Mouse (Mus musculus): ENCODE measurements at regions not wholly inside any gene's neighbourhood (a gene's known extent, or its start where the extent isn't known, plus 50 kb on each side); places are given as distances from the start of the nearest gene placed in this dataset.
A peak's percentile ranks its signal among the peaks of the same experiment; 100 is the strongest.

GRCm38 (mm10) chr7:61308268-61308667 is 1038.1 kb upstream of the Ndn start:
- no peak for ATAC-seq (ENCODE audit: low TSS enrichment)

DNA sequence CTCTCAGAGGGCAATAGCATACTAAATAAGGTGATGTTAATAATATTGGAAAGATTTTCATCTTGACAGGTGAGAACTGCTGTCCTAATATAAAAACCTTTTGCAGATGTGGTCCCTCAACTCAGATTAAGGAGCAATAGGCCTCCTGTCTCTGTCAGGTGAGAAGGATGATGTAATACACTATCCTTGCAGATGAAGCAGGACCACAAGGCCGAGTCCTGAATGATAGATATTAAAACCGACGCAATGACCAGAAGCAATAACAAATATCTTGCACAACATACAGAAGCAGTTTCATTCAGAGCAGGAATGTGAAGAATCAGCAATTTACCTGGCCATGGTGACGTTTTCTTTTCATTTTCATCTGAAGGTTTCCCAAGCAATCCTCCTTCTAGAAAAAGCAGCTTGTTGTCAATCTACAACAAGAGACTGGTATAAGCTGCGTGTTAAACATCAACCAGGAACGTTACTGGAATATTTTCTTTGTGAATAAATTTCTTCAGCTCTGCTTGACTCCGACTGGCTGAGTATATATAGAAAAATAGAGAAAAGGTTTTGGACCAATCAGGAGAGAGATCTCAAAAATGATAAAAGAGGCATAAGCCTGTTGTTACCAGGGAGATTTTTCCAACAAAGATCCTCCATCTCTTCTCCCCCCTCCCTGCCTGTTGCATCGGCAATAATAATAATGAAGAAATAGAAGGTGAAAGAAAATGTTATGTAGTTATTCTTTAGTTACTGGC is 1035.0 kb upstream of the Ndn start:
- peak; percentile 52; the same call in 1 of the 2 replicates for ATAC-seq (ENCODE audit: low TSS enrichment)
